Mouse (Mus musculus) limb, embryonic 11.5 days (tissue): ENCODE data around the gene Gmcl1. TPM values are rescaled to one million over a fixed set of nuclear protein-coding genes. Genes with fewer than 3 reads are reported as not detected.

Experiments
- ATAC-seq: fragments of 200-750 bp; cut with Nextera tagmentation; 2 replicates; pipeline ENCODE4 v1.8.0; 2017; ENCODE audit warnings: low read depth; ENCODE audit not compliant: insufficient number of reproducible peaks, low FRiP score, low TSS enrichment
- DNase-seq: peaks from one replicate; pipeline ENCODE4 v3.0.0-alpha.2; 2015; ENCODE audit warnings: low spot score
- H3K27ac ChIP-seq: fragments of 300-500 bp; sonication (generic); replicated peaks from 2 replicates; pipeline ENCODE4 v1.5.1; 2014; ENCODE audit warnings: low read depth, mild to moderate bottlenecking, low read length
- H3K27me3 ChIP-seq: fragments of 300-500 bp; sonication (generic); 2 replicates; pipeline ENCODE4 v1.6.1; 2014; ENCODE audit warnings: mild to moderate bottlenecking, low read length, mixed read lengths; ENCODE audit not compliant: control insufficient read depth, insufficient read depth
- H3K36me3 ChIP-seq: fragments of 300-500 bp; sonication (generic); 2 replicates; pipeline ENCODE4 v1.6.1; 2014; ENCODE audit warnings: mild to moderate bottlenecking, low read length, moderate library complexity, mixed read lengths; ENCODE audit not compliant: control insufficient read depth, insufficient read depth
- H3K4me1 ChIP-seq: fragments of 300-500 bp; sonication (generic); 2 replicates; pipeline ENCODE4 v1.6.1; 2014; ENCODE audit warnings: low read length, mixed read lengths; ENCODE audit not compliant: control insufficient read depth, insufficient read depth
- H3K4me2 ChIP-seq: fragments of 300-500 bp; sonication (generic); 2 replicates; pipeline ENCODE4 v1.6.1; 2014; ENCODE audit warnings: low read depth, mild to moderate bottlenecking, moderate library complexity; ENCODE audit not compliant: severe bottlenecking
- H3K4me3 ChIP-seq: fragments of 300-500 bp; sonication (generic); 2 replicates; pipeline ENCODE4 v1.5.1; 2014; ENCODE audit warnings: low read depth, low read length
- H3K9ac ChIP-seq: fragments of 300-500 bp; sonication (generic); 2 replicates; pipeline ENCODE4 v1.6.1; 2014; ENCODE audit warnings: mild to moderate bottlenecking, low read length
- H3K9me3 ChIP-seq: fragments of 300-500 bp; sonication (generic); 2 replicates; pipeline ENCODE4 v1.6.1; 2016; ENCODE audit warnings: low read length; ENCODE audit not compliant: control insufficient read depth
- WGBS: fragments of 180-500 bp; shearing (Covaris S2); extraction: QIAGEN DNeasy Blood & Tissue Kit; methylation state at CpG from one replicate; pipeline ENCODE4 v1.1.7; 2014; 5-methylcytosine and 5-hydroxymethylcytosine counted together
- polyA plus RNA-seq: library from polyadenylated mRNA; unstranded; fragments of >200 nt; fragmentation: Nextera tagmentation; extraction: Ambion mirVana; gene quantifications from 2 replicates; pipeline ENCODE4 v1.2.1, GENCODE M21; 2014

Gmcl1 gene
- polyA plus RNA-seq, 1 experiment from 2014 or later, result 43.0 TPM

DNA sequence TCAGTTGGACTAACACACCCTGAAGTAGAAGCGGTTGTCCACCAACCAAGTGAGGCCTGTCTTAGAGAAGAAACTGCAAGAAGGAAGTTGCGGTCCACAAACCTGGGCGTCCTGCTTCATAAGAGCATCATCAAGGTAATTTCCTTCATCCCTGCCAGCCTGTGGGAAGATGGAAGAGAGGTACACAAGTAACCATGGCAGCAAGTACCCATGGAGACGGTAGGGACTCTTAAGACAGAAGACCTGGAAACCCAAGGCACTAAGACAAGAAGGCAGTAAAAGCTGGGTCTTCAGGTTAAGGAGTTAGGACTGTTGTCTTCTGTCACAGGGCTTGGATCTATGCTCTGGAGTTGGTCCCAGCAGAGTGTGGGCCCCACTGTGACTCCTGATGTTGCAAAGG, 17.8 kb upstream of the Gmcl1 start:
- H3K36me3 ChIP-seq, result no peaks in the 10 kb centered on the region
- no peak overlapping the region for H3K4me2 ChIP-seq
- ATAC-seq, result no peak
- 91% methylated on average over 4 of the region's 4 CpGs for WGBS
- no peak for DNase-seq
- H3K9ac ChIP-seq, result no peak overlapping the region
- no peak overlapping the region for H3K27ac ChIP-seq
- H3K4me1 ChIP-seq, result no peaks in the 10 kb centered on the region
- no peaks in the 10 kb centered on the region for H3K9me3 ChIP-seq
- H3K4me3 ChIP-seq, result no peak overlapping the region
- H3K27me3 ChIP-seq, result no peaks in the 10 kb centered on the region

DNA sequence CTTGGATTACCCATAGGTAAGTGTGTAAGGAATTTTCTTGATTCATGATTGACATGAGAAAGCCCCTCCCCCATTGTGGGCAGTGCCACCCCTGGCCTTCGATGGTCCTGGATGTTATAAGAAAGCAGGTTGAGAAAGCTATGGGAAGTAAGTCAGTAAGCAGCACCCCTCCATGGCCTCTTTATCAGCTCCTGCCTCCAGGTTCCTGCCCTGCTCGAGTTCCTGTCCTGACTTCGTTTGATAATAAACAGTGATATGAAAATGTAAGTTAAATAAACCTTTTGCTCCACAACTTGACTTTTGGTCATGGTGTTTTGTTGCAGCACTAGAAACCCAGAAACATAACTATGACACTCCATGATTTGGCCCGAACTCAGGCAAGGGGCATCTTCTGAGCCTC, 16.6 kb upstream of the Gmcl1 start:
- no peak overlapping the region for H3K4me3 ChIP-seq
- H3K4me2 ChIP-seq, result no peak overlapping the region
- no peak for DNase-seq
- 89% methylated on average over 4 of the region's 4 CpGs for WGBS
- no peak overlapping the region for H3K9ac ChIP-seq
- H3K36me3 ChIP-seq, result no peaks in the 10 kb centered on the region
- H3K4me1 ChIP-seq, result no peaks in the 10 kb centered on the region
- H3K27ac ChIP-seq, result no peak overlapping the region
- ATAC-seq, result no peak
- H3K27me3 ChIP-seq, result no peaks in the 10 kb centered on the region
- H3K9me3 ChIP-seq, result no peaks in the 10 kb centered on the region

DNA sequence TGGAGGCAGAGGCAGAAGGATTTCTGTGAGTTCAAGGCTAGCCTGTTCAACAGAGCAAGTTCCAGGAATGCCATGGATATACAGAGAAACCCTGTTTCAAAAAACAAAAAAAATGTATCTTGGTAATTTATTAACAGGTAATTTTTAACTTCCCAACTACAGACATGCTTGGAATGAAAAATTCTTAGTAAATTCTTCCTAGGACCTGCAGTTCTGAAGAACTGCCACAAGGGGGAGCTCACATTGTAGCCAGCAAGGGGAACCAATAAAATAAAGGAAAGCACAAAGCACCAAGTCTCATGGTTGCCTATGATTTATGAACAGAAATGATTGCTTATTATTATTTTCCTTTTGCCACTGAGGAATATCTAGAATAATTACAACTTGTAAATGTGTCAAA, 14.0 kb upstream of the Gmcl1 start:
- DNase-seq (peak; percentile 52), ATAC-seq (no peak)
- no peak overlapping the region for H3K4me3 ChIP-seq
- H3K4me2 ChIP-seq, result no peak overlapping the region
- no peaks in the 10 kb centered on the region for H3K27me3 ChIP-seq
- H3K4me1 ChIP-seq, result no peaks in the 10 kb centered on the region
- H3K27ac ChIP-seq, result no peak overlapping the region
- no peak overlapping the region for H3K9ac ChIP-seq
- H3K36me3 ChIP-seq, result no peaks in the 10 kb centered on the region
- H3K9me3 ChIP-seq, result no peaks in the 10 kb centered on the region

DNA sequence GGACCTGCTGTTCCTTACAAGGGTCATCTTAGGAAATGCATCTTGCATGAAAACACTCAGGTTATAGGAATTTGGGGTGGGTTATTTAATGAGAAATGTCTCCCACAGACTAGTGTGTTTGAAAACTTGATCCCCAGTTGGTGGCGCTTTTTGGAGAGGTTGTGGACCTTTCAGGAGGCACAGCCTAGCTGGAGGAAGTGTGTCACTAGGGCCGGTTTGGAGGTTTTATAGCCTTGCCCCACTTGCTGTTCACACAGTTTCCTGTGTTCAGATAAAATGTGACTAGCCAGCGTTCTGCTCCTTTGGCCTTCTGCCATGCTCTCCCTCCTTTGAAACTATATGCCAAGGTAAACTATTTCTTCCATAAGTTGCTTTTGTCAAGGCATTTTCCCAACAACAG, 7.5 kb upstream of the Gmcl1 start:
- Histone ChIP-seq H3K27me3 (no peaks in the 10 kb centered on the region), H3K4me2 (no peak overlapping the region), H3K36me3 (no peaks in the 10 kb centered on the region), H3K4me1 (no peaks in the 10 kb centered on the region), H3K27ac (no peak overlapping the region), H3K4me3 (no peak overlapping the region), H3K9me3 (no peaks in the 10 kb centered on the region), H3K9ac (no peak overlapping the region)
- ATAC-seq (no peak), DNase-seq (no peak)
- 38% methylated on average over 3 of the region's 3 CpGs for WGBS

DNA sequence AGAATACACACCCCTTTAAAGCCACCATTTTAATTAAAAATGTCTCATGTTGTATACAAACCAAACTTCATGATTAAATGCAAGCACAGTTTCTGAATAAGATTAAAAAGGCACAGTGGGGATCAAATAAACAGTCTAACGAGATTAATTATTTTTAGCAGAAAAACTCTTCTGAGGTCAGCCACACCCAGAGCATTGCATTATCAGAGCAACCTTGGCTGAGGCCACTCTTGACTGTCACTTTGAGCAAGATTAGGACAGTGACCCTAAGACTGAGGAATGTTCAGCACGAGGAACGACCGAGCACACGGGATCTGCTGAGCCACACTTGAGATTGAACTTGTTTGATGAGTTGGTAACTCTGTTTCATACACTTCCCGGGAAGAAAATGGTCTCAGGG, 3.6 kb upstream of the Gmcl1 start:
- 79% methylated on average over 6 of the region's 6 CpGs for WGBS
- ATAC-seq (no peak), DNase-seq (no peak)
- H3K27ac ChIP-seq, result no peak overlapping the region
- H3K4me2 ChIP-seq, result no peak overlapping the region
- H3K27me3 ChIP-seq, result no peaks in the 10 kb centered on the region
- no peak overlapping the region for H3K4me3 ChIP-seq
- H3K9ac ChIP-seq, result no peak overlapping the region
- peaks cover 4% of the 10 kb centered on the region; the same call in 1 of the 2 replicates for H3K4me1 ChIP-seq
- no peaks in the 10 kb centered on the region for H3K9me3 ChIP-seq
- H3K36me3 ChIP-seq, result no peaks in the 10 kb centered on the region

DNA sequence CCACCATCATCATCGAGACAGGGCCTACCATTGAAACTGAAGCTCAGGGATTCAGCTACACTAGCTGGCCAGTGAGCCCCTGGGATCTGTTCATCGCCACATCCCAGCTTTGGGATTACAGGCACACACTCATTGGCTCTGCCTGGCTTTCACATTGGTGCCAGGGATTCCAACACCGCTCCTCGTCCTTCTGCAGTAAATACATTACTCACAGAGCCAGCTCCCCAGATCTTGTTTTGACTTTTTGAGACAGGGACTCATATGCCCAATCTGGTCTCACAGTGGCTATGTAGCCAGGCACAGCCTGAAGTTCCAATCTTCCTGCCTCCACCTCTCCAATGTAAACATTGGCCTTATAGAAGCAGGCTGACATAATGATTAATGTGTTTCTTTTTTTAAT, 3.1 kb upstream of the Gmcl1 start:
- Histone ChIP-seq H3K36me3 (no peaks in the 10 kb centered on the region), H3K4me3 (no peak overlapping the region), H3K9ac (no peak overlapping the region), H3K4me1 (peaks cover 4% of the 10 kb centered on the region; the same call in 1 of the 2 replicates), H3K27ac (no peak overlapping the region), H3K9me3 (no peaks in the 10 kb centered on the region), H3K27me3 (no peaks in the 10 kb centered on the region), H3K4me2 (no peak overlapping the region)
- no peak for ATAC-seq
- no peak for DNase-seq
- WGBS, result 87% methylated on average over 4 of the region's 4 CpGs

DNA sequence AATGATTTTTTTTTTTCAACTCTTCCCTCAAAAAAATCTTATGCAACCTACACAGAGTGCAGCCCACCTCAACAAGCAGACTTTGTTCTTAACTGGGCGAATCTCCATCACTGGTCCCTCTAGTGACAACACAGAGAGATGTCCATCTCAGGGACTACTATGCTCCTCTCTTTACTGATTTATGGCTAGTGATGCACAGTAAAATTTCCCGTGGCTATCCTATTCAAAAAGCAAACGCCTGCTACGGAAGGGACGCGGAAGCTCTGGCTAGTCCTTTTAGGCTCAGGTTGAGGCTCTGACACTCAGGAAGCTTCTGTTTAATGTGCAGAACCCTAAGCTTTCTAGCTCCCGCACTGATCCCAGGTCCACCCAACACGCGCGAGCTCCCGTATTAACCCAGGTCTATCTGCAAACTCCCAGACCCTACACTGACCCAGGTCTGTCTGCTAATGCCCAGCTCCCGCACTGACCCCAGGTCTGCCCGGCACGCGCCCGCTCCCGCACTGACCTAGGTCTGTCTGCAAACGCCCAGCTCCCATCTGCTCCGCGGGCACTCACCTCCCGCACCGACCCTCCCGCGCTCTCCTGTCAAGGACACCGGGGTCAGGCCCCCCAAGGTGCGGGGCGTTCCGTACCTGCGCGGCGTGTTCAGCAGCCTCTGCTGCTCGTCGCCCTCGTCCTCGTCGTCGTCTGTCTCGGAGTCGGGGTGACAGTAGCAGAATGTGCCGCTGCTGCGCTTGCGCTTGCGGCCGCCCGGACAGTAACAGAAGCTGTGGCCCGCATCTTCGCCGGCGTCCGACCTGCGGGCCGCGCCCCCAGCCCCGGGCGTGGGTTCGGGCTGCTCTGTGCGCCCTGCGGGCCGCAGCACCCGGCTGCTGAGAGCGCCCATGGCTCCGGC, 658 bp downstream of the Gmcl1 start:
- 1% methylated on average over 60 of the region's 62 CpGs for WGBS
- Histone ChIP-seq H3K36me3 (no peaks in the 10 kb centered on the region), H3K9ac (peak overlapping the region; percentile 85), H3K4me2 (peak overlapping the region; percentile 93), H3K4me1 (peaks cover 4% of the 10 kb centered on the region; the same call in 1 of the 2 replicates), H3K4me3 (peak overlapping the region; percentile 96), H3K27me3 (no peaks in the 10 kb centered on the region), H3K9me3 (no peaks in the 10 kb centered on the region), H3K27ac (peak overlapping the region; percentile 61)
- DNase-seq (peak; percentile 50), ATAC-seq (0 out of 2 replicates have a peak, but pooled peaks have one; percentile 53)

DNA sequence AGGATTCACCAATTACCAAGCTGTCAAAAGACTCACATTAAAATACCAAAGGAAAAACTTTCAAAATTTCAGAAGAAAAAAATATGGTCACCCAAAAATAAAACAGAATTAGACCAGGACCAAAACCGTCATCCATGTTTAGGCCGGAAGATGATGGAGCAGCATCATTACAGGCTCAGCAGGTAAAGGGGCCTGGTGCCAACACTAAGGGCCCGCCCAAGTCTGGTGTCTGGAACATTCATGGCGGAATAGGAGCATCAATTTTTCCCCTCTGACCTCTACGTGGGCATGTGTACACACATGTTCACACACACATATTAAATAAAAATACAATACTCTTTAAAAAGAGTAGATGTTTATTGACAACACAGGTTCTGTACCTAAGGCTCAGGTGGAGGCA, 4.5 kb downstream of the Gmcl1 start:
- H3K4me3 ChIP-seq, result no peak overlapping the region
- no peak overlapping the region for H3K9ac ChIP-seq
- H3K27ac ChIP-seq, result no peak overlapping the region
- DNase-seq, result no peak
- H3K4me2 ChIP-seq, result no peak overlapping the region
- no peaks in the 10 kb centered on the region for H3K27me3 ChIP-seq
- no peak for ATAC-seq
- H3K9me3 ChIP-seq, result no peaks in the 10 kb centered on the region
- no peaks in the 10 kb centered on the region; the same call in 1 of the 2 replicates for H3K36me3 ChIP-seq
- H3K4me1 ChIP-seq, result peaks cover 4% of the 10 kb centered on the region; the same call in 1 of the 2 replicates
- WGBS, result 94% methylated on average over 5 of the region's 5 CpGs
